23 mouse cellular contexts compared by ENCODE assay signal in the genomic region with DNA sequence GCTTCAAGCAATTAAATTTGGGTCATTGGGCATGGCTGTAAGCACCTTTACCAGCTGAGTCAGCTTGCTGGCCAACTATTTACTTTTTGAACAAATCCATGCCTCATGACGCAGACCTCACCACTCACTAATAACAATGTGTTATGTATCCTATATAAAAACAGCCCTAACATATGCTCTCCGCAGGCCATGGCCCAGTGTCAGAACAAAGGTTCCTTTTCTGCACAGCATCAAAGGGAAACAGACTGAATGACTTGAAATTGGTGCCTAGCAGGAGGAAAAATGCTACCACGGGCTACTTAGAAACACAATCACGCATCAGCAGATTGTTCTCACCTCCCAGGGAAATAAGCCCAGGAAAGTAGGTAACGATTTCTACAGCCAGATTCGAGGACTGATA.
A peak's percentile ranks its signal among the peaks of the same experiment; 100 is the strongest.
DNase-seq lines count a peak whose midpoint lies in the region; TF ChIP-seq lines count a peak whose summit lies in the region.
"Had no signal": no experiment of that assay in that cellular context is flagged by ENCODE, and none has a peak within 500 bp of the region (broad histone marks: within the 10 kb centered on the region; RNA-seq: fewer than 3 reads in every experiment).

No protein-coding gene starts in this region.

- H3K4me1 ChIP-seq in cerebellum, adult 2 months (ENCODE audit: control insufficient read depth, insufficient read depth, low read length), result no peaks in the 10 kb centered on the region; the same call in 1 of the 2 replicates
- H3K4me1 ChIP-seq: embryonic facial prominence, embryonic 13.5 days; forebrain, embryonic 10.5 days; heart, embryonic 12.5 days; limb, embryonic 13.5 days; lung, embryonic 15.5 days; midbrain, embryonic 12.5 days; neural tube, embryonic 13.5 days had no signal

- peak; percentile 1 for DNase-seq in embryo, embryonic 10.5 days (ENCODE audit: low spot score)
- DNase-seq in embryo, embryonic 10 days (ENCODE audit: low spot score), result no peak
- peak; percentile 66 for DNase-seq in brain, adult 2 months (ENCODE audit: low read depth, low spot score)
- peak; percentile 55 to 74 for DNase-seq in cerebellum, adult 2 months
- DNase-seq in cerebellum, postnatal 25 days, result peak; percentile 43 to 53
- no peak for DNase-seq in testis, postnatal 14 days (ENCODE audit: low spot score)
- no peak for DNase-seq in layer of hippocampus, adult 18-20 months (ENCODE audit: low spot score in 2 of 2)
- no peak for DNase-seq in kidney, postnatal 4 days
- DNase-seq: adrenal gland, postnatal 10 days; heart, adult 2 months; kidney, adult 11 months; kidney, postnatal 14 days; thymus, postnatal 4 days had no signal

- H3K27ac ChIP-seq in cerebellum, adult 2 months (ENCODE audit: insufficient read depth, low read length), result no peak overlapping the region
- H3K27ac ChIP-seq: embryonic facial prominence, embryonic 13.5 days; forebrain, embryonic 10.5 days; heart, adult 2 months; hindbrain, embryonic 14.5 days; layer of hippocampus, adult 2 months; left cerebral cortex, adult 2 months; limb, embryonic 13.5 days; lung, embryonic 15.5 days; midbrain, embryonic 12.5 days; neural tube, embryonic 13.5 days had no signal

- 13% methylated on average over 6 of the region's 6 CpGs for WGBS in cerebellum, adult 2 months

- H3K27me3 ChIP-seq in cerebellum, adult 2 months (ENCODE audit: control insufficient read depth, insufficient read depth, low read length), result no peaks in the 10 kb centered on the region
- H3K27me3 ChIP-seq: embryonic facial prominence, embryonic 13.5 days; heart, embryonic 12.5 days; limb, embryonic 13.5 days; lung, embryonic 15.5 days; midbrain, embryonic 12.5 days; neural tube, embryonic 13.5 days had no signal

- no peak for TF ChIP-seq CTCF in cerebellum, adult 2 months (IDR thresholded peaks at IDR 0.05; ENCODE audit: borderline replicate concordance, insufficient read depth, low read depth, low read length)

- no peak overlapping the region for H3K4me3 ChIP-seq in cerebellum, adult 2 months (replicated peaks; ENCODE audit: insufficient read depth, low read depth, low read length)
- H3K4me3 ChIP-seq: embryonic facial prominence, embryonic 13.5 days; forebrain, embryonic 10.5 days; heart, adult 2 months; heart, embryonic 12.5 days; layer of hippocampus, adult 2 months; left cerebral cortex, adult 2 months; limb, embryonic 13.5 days; lung, embryonic 15.5 days; midbrain, embryonic 12.5 days; neural tube, embryonic 13.5 days had no signal

- TF ChIP-seq POLR2A in cerebellum, adult 2 months (IDR thresholded peaks at IDR 0.05; ENCODE audit: borderline replicate concordance, insufficient read depth, low read length), result no peak

Comparison
In these comparisons a context has a peak if more than half of its experiments do, and no peak if none do; other contexts are left out.
1. DNase-seq: peak in embryo, embryonic 10.5 days (single experiment), brain, adult 2 months (single experiment), cerebellum, adult 2 months (2 of 2) and cerebellum, postnatal 25 days (2 of 2); none in embryo, embryonic 10 days (single experiment), testis, postnatal 14 days (single experiment), layer of hippocampus, adult 18-20 months (0 of 2) and kidney, postnatal 4 days (0 of 2).